Mouse (Mus musculus): ENCODE results near the gene Scap. TPM values are rescaled to one million over a fixed set of nuclear protein-coding genes. Genes with fewer than 3 reads are reported as not detected.
A peak's percentile ranks its signal among the peaks of the same experiment; 100 is the strongest.

The Scap gene
- total and polyA plus RNA-seq, 2 experiments from 2014 or later = 14.6 to 34.0 TPM

- Histone ChIP-seq H3K4me3 (ENCODE audit: low read depth, low read length) (peak overlapping the region; percentile 97), H3K9me3 (replicated peaks; ENCODE audit: control insufficient read depth, low read length) (no peaks in the 10 kb centered on the region), H3K9ac (replicated peaks; ENCODE audit: low read depth, low read length) (peak overlapping the region; percentile 75), H3K4me2 (ENCODE audit: low read depth, low read length) (peak overlapping the region; percentile 97), H3K4me1 (ENCODE audit: control insufficient read depth, insufficient read depth) (peaks cover 11% of the 10 kb centered on the region; the same call in 1 of the 2 replicates), H3K36me3 (replicated peaks; ENCODE audit: control insufficient read depth, insufficient read depth, low read length) (no peaks in the 10 kb centered on the region), H3K27ac (ENCODE audit: low read depth) (no peak overlapping the region; the same call in 1 of the 2 replicates), H3K27me3 (ENCODE audit: control insufficient read depth, insufficient read depth, low read length) (no peaks in the 10 kb centered on the region)
- no peak for DNase-seq (ENCODE audit: low spot score)
- no peak for ATAC-seq (ENCODE audit: insufficient read depth, low read depth)
- no peak for TF ChIP-seq CTCF (IDR thresholded peaks at IDR 0.05; ENCODE audit: low read depth)
- TF ChIP-seq EP300 (IDR thresholded peaks at IDR 0.05; ENCODE audit: low read depth) = no peak
- WGBS = 13% methylated on average over 12 of the region's 12 CpGs
Observed at GRCm38 (mm10) chr9:110333896-110334259, 790 bp downstream of the Scap start.

DNA sequence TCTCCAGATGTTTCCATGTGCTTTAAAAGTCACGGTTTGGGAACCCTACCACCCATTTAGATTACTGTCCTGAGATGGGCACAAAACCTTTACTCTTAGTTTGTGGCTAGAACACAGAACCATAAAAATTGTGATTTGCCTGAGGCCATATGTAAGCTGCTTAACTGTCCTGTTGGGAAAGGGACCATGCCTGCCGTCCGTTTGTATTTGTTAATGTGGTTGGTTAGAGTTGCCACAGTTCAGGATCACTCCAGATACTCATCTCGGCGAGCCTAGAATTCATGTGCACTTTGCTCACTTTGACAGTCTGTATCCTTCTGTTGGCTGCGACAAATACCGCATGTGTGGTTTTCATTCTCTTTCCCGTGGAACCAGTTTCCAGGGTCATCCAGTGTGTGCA, 1.8 kb downstream of the Scap start:
- H3K4me2 ChIP-seq (ENCODE audit: low read depth, low read length) = no peak overlapping the region
- ATAC-seq (ENCODE audit: insufficient read depth, low read depth) = no peak
- H3K9ac ChIP-seq (replicated peaks; ENCODE audit: low read depth, low read length) = no peak overlapping the region
- no peaks in the 10 kb centered on the region for H3K27me3 ChIP-seq (ENCODE audit: control insufficient read depth, insufficient read depth, low read length)
- H3K9me3 ChIP-seq (replicated peaks; ENCODE audit: control insufficient read depth, low read length) = no peaks in the 10 kb centered on the region
- H3K27ac ChIP-seq (ENCODE audit: low read depth) = no peak overlapping the region
- DNase-seq (ENCODE audit: low spot score) = no peak
- no peaks in the 10 kb centered on the region for H3K36me3 ChIP-seq (replicated peaks; ENCODE audit: control insufficient read depth, insufficient read depth, low read length)
- TF ChIP-seq CTCF (IDR thresholded peaks at IDR 0.05; ENCODE audit: low read depth) (no peak), EP300 (IDR thresholded peaks at IDR 0.05; ENCODE audit: low read depth) (no peak)
- H3K4me1 ChIP-seq (ENCODE audit: control insufficient read depth, insufficient read depth) = peaks cover 11% of the 10 kb centered on the region; the same call in 1 of the 2 replicates
- WGBS = 79% methylated on average over 8 of the region's 8 CpGs
- no peak overlapping the region for H3K4me3 ChIP-seq (ENCODE audit: low read depth, low read length)

DNA sequence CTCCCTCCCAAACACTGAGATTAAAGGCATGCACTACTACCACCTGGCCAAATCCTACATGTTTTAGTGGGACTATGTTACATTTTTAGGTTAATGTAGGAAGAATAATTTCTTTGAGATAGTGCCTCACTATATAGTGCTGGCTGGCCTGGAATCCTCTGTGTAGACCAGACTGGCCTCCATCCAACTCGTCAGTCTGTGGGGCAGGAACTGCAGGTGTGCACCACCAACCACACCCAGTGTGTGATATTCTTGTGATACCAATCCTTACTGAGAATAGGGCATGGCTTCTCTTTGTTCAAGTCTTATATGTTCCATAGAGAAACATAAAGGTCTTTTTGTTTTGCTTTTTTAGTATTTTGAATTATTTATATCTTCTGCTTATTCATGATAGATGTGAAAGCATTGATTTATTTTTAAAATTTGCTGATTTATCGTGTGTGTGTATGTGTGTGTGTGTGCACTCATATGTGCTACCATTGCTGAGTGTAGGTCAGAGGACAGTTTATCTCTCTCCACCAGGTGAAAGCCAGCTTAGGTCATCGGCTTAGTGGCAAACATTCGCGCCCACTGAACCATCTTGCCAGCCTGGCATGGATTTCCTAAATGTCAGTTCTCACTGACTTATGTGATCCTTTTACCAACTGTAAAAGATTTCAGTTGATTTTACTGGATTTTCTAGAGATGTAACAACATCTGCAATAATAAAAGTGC, 7.1 kb downstream of the Scap start:
- no peak overlapping the region for H3K9ac ChIP-seq (replicated peaks; ENCODE audit: low read depth, low read length)
- WGBS = 76% methylated on average over 5 of the region's 5 CpGs
- DNase-seq (ENCODE audit: low spot score) (no peak), ATAC-seq (ENCODE audit: insufficient read depth, low read depth) (no peak)
- H3K27ac ChIP-seq (ENCODE audit: low read depth) = no peak overlapping the region
- H3K4me1 ChIP-seq (ENCODE audit: control insufficient read depth, insufficient read depth) = 0 out of 2 replicates have a peak, but pooled peaks cover 3% of the 10 kb centered on the region
- H3K4me2 ChIP-seq (ENCODE audit: low read depth, low read length) = no peak overlapping the region
- H3K36me3 ChIP-seq (replicated peaks; ENCODE audit: control insufficient read depth, insufficient read depth, low read length) = no peaks in the 10 kb centered on the region
- H3K4me3 ChIP-seq (ENCODE audit: low read depth, low read length) = no peak overlapping the region
- no peaks in the 10 kb centered on the region for H3K27me3 ChIP-seq (ENCODE audit: control insufficient read depth, insufficient read depth, low read length)
- TF ChIP-seq CTCF (IDR thresholded peaks at IDR 0.05; ENCODE audit: low read depth) (no peak), EP300 (IDR thresholded peaks at IDR 0.05; ENCODE audit: low read depth) (no peak)
- H3K9me3 ChIP-seq (replicated peaks; ENCODE audit: control insufficient read depth, low read length) = no peaks in the 10 kb centered on the region

- Histone ChIP-seq H3K36me3 (replicated peaks; ENCODE audit: control insufficient read depth, insufficient read depth, low read length) (no peaks in the 10 kb centered on the region), H3K4me3 (ENCODE audit: low read depth, low read length) (no peak overlapping the region), H3K27me3 (ENCODE audit: control insufficient read depth, insufficient read depth, low read length) (no peaks in the 10 kb centered on the region), H3K9ac (replicated peaks; ENCODE audit: low read depth, low read length) (no peak overlapping the region), H3K9me3 (replicated peaks; ENCODE audit: control insufficient read depth, low read length) (no peaks in the 10 kb centered on the region), H3K4me2 (ENCODE audit: low read depth, low read length) (no peak overlapping the region), H3K4me1 (ENCODE audit: control insufficient read depth, insufficient read depth) (0 out of 2 replicates have a peak, but pooled peaks cover 3% of the 10 kb centered on the region), H3K27ac (ENCODE audit: low read depth) (no peak overlapping the region)
- TF ChIP-seq CTCF (IDR thresholded peaks at IDR 0.05; ENCODE audit: low read depth) (no peak), EP300 (IDR thresholded peaks at IDR 0.05; ENCODE audit: low read depth) (no peak)
- DNase-seq (ENCODE audit: low spot score) (no peak), ATAC-seq (ENCODE audit: insufficient read depth, low read depth) (no peak)
- 77% methylated on average over 8 of the region's 8 CpGs for WGBS
Observed at GRCm38 (mm10) chr9:110342008-110342407, 8.9 kb downstream of the Scap start.

GRCm38 (mm10) chr9:110343805-110344204, 10.7 kb downstream of the Scap start:
- WGBS = 77% methylated on average over 6 of the region's 6 CpGs
- 0 out of 2 replicates have a peak, but pooled peaks cover under 1% of the 10 kb centered on the region for H3K4me1 ChIP-seq (ENCODE audit: control insufficient read depth, insufficient read depth)
- H3K9me3 ChIP-seq (replicated peaks; ENCODE audit: control insufficient read depth, low read length) = no peaks in the 10 kb centered on the region
- DNase-seq (ENCODE audit: low spot score) = no peak
- no peaks in the 10 kb centered on the region for H3K27me3 ChIP-seq (ENCODE audit: control insufficient read depth, insufficient read depth, low read length)
- TF ChIP-seq EP300 (IDR thresholded peaks at IDR 0.05; ENCODE audit: low read depth) (no peak), CTCF (IDR thresholded peaks at IDR 0.05; ENCODE audit: low read depth) (no peak)
- H3K4me3 ChIP-seq (ENCODE audit: low read depth, low read length) = no peak overlapping the region
- H3K9ac ChIP-seq (replicated peaks; ENCODE audit: low read depth, low read length) = no peak overlapping the region
- ATAC-seq (ENCODE audit: insufficient read depth, low read depth) = no peak
- no peak overlapping the region for H3K4me2 ChIP-seq (ENCODE audit: low read depth, low read length)
- no peak overlapping the region for H3K27ac ChIP-seq (ENCODE audit: low read depth)
- no peaks in the 10 kb centered on the region for H3K36me3 ChIP-seq (replicated peaks; ENCODE audit: control insufficient read depth, insufficient read depth, low read length)

Data from heart, postnatal 0 days (tissue).